Mouse (Mus musculus): ENCODE measurements around the gene Inpp1.

DNA sequence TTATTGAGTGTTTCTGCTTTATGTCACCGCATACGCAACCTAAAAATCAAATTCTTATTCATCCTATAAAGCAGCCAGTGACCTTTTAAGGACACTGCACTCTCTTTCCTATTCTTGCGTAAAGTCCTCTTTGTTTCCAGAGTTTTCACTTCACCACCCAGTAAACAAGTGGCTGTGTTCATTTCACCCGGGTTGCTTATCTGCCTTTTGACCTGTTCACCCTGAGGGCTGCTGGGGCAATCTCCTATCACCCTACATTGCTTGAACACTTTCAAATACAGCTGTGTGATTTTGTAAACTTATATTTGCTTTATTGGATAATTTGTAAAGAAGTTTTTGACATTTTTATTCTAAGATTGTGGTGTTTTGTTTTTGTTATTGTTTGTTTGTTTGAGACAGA is 31.9 kb upstream of the Inpp1 start:
- TF ChIP-seq EP300 (IDR thresholded peaks at IDR 0.05) (no peak), CTCF (IDR thresholded peaks at IDR 0.05) (no peak)

All from lung, postnatal 0 days (tissue).